Mouse (Mus musculus) forebrain, embryonic 14.5 days (tissue): ENCODE results near the gene Crmp1. TPM values are rescaled to one million over a fixed set of nuclear protein-coding genes. Genes with fewer than 3 reads are reported as not detected.

ENCODE experiments used
- ATAC-seq: fragments of 200-750 bp; cut with Nextera tagmentation; 2 replicates; pipeline ENCODE4 v1.8.0; 2017; ENCODE audit warnings: mild to moderate bottlenecking, moderate library complexity
- DNase-seq: peaks from one replicate; pipeline ENCODE4 v3.0.0-alpha.2; 2015; ENCODE audit warnings: low spot score
- H3K27ac ChIP-seq: fragments of 300-500 bp; sonication (generic); 2 replicates; pipeline ENCODE4 v1.5.1; 2014; ENCODE audit warnings: low read depth, mild to moderate bottlenecking, control low read depth, low read length, moderate library complexity
- H3K27me3 ChIP-seq: fragments of 300-500 bp; sonication (generic); replicated peaks from 2 replicates; pipeline ENCODE4 v1.6.1; 2014; ENCODE audit warnings: low read length, control low read depth, mixed read lengths; ENCODE audit not compliant: control insufficient read depth, insufficient read depth
- H3K36me3 ChIP-seq: fragments of 300-500 bp; sonication (generic); 2 replicates; pipeline ENCODE4 v1.6.1; 2014; ENCODE audit warnings: low read length, control low read depth; ENCODE audit not compliant: control insufficient read depth, insufficient read depth
- H3K4me1 ChIP-seq: fragments of 300-500 bp; sonication (generic); 2 replicates; pipeline ENCODE4 v1.6.1; 2014; ENCODE audit warnings: antibody characterized with exemption, low read length, control low read depth; ENCODE audit not compliant: control insufficient read depth, insufficient read depth
- H3K4me2 ChIP-seq: fragments of 300-500 bp; sonication (generic); 2 replicates; pipeline ENCODE4 v1.6.1; 2014; ENCODE audit warnings: mild to moderate bottlenecking, control low read depth, low read length
- H3K4me3 ChIP-seq: fragments of 300-500 bp; sonication (generic); 2 replicates; pipeline ENCODE4 v1.5.1; 2014; ENCODE audit warnings: low read depth, low read length, control low read depth
- H3K9ac ChIP-seq: fragments of 300-500 bp; sonication (generic); 2 replicates; pipeline ENCODE4 v1.6.1; 2014; ENCODE audit warnings: mild to moderate bottlenecking, low read length, control low read depth, moderate library complexity
- H3K9me3 ChIP-seq: fragments of 300-500 bp; sonication (generic); replicated peaks from 2 replicates; pipeline ENCODE4 v1.6.1; 2016; ENCODE audit warnings: low read length, control low read depth, mixed read lengths; ENCODE audit not compliant: control insufficient read depth
- WGBS: fragments of 180-500 bp; shearing (Covaris S2); extraction: QIAGEN DNeasy Blood & Tissue Kit; methylation state at CpG from one replicate; pipeline ENCODE4 v1.1.7; 2014; 5-methylcytosine and 5-hydroxymethylcytosine counted together
- polyA plus RNA-seq: library from polyadenylated mRNA; unstranded; fragments of >200 nt; fragmentation: Nextera tagmentation; extraction: Ambion mirVana; gene quantifications from 2 replicates; pipeline ENCODE4 v1.2.1, GENCODE M21; 2014

The Crmp1 gene
- 654 and 880 TPM in 2 replicates for polyA plus RNA-seq

DNA sequence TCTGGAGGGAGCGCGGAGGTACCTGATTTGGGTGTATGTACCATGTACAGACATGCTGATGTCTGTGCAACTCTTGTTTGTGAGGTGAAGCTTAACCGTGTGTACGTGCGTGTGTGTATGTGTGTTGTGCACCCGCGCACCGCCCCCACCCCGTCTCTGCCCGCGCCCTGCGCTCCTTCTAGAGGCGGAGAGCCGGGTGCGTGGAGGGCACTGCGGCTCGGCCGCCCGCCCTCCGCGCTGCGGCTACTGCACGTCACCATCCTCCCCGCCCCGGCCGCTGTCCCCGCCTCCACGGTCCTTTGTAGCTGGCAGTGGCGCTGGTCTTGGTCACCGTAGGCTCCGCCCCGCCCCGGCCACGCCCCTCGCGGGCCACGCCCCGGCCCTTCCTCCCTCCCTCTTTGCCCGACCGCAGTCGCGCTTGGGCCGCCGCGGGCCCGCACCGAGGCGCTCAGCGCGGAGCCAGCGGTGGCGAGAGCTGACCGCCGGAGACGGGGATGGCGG is at the start of gene Crmp1:
Gene Crmp1, plus strand, starts transcription at position 290 of the 501 bp plus-strand sequence.
- Histone ChIP-seq H3K36me3 (no peaks in the 10 kb centered on the region), H3K9me3 (no peaks in the 10 kb centered on the region), H3K9ac (peak within 1 kb of the TSS; percentile 93), H3K4me1 (peaks cover 23% of the 10 kb centered on the region), H3K27me3 (peaks cover 35% of the 10 kb centered on the region), H3K4me3 (peak within 1 kb of the TSS; percentile 80), H3K4me2 (peak within 1 kb of the TSS; percentile 80), H3K27ac (0 out of 2 replicates have a peak within 1 kb of the TSS, but pooled peaks have one; percentile 2)
- ATAC-seq (peak; percentile 73), DNase-seq (peak; percentile 88)
- under 1% methylated on average over 54 of the region's 56 CpGs for WGBS

GRCm38 (mm10) chr5:37196196-37196595 is 45.5 kb upstream of the Crmp1 start:
- H3K27ac ChIP-seq, result no peak overlapping the region
- H3K4me1 ChIP-seq, result peaks cover 15% of the 10 kb centered on the region
- no peak overlapping the region for H3K9ac ChIP-seq
- 76% methylated on average over 8 of the region's 8 CpGs for WGBS
- ATAC-seq (no peak), DNase-seq (no peak)
- no peaks in the 10 kb centered on the region for H3K9me3 ChIP-seq
- no peaks in the 10 kb centered on the region for H3K36me3 ChIP-seq
- no peaks in the 10 kb centered on the region for H3K27me3 ChIP-seq
- H3K4me3 ChIP-seq, result no peak overlapping the region
- no peak overlapping the region for H3K4me2 ChIP-seq

- H3K27ac ChIP-seq, result no peak overlapping the region
- ATAC-seq (no peak), DNase-seq (no peak)
- WGBS, result 79% methylated on average over 10 of the region's 10 CpGs
- no peaks in the 10 kb centered on the region for H3K27me3 ChIP-seq
- H3K4me3 ChIP-seq, result no peak overlapping the region
- H3K9ac ChIP-seq, result no peak overlapping the region
- H3K4me1 ChIP-seq, result peaks cover 15% of the 10 kb centered on the region
- H3K9me3 ChIP-seq, result no peaks in the 10 kb centered on the region
- H3K4me2 ChIP-seq, result no peak overlapping the region
- H3K36me3 ChIP-seq, result no peaks in the 10 kb centered on the region
Observed at GRCm38 (mm10) chr5:37196666-37197250, 45.0 kb upstream of the Crmp1 start.

DNA sequence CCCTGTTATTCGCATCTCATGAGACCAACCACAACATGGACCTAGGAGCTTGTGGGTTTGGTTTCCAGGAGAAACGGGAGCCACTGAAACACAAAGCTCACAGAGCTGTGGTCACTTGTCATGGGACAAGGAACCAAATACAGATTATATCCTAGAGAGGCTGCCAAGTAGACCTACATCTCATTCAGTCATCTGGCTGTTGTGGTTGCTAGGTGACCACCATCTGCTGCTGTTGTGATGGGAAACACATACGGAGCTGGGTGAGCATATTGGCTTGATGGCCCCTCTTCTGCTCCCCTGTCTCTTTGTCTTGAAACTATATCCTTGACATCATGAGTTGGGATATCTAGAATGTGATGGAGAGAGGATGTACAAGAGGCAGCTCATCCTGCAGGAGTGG is 44.3 kb upstream of the Crmp1 start:
- no peak for ATAC-seq
- no peaks in the 10 kb centered on the region for H3K27me3 ChIP-seq
- no peak overlapping the region for H3K27ac ChIP-seq
- no peak overlapping the region for H3K4me3 ChIP-seq
- peak; percentile 38 for DNase-seq
- peaks cover 15% of the 10 kb centered on the region for H3K4me1 ChIP-seq
- no peak overlapping the region for H3K9ac ChIP-seq
- WGBS, result 72% methylated on average over 3 of the region's 3 CpGs
- H3K9me3 ChIP-seq, result no peaks in the 10 kb centered on the region
- H3K4me2 ChIP-seq, result no peak overlapping the region
- no peaks in the 10 kb centered on the region for H3K36me3 ChIP-seq

GRCm38 (mm10) chr5:37198011-37198688 is 43.6 kb upstream of the Crmp1 start:
- no peak overlapping the region for H3K4me3 ChIP-seq
- no peak overlapping the region for H3K4me2 ChIP-seq
- no peaks in the 10 kb centered on the region for H3K9me3 ChIP-seq
- DNase-seq, result peak; percentile 62
- no peaks in the 10 kb centered on the region for H3K36me3 ChIP-seq
- no peaks in the 10 kb centered on the region for H3K27me3 ChIP-seq
- 32% methylated on average over 2 of the region's 2 CpGs for WGBS
- peaks cover 15% of the 10 kb centered on the region for H3K4me1 ChIP-seq
- H3K9ac ChIP-seq, result no peak overlapping the region
- no peak overlapping the region; the same call in 1 of the 2 replicates for H3K27ac ChIP-seq
- ATAC-seq, result peak; percentile 62

- no peaks in the 10 kb centered on the region for H3K36me3 ChIP-seq
- H3K9me3 ChIP-seq, result no peaks in the 10 kb centered on the region
- DNase-seq (no peak), ATAC-seq (no peak)
- WGBS, result 33% methylated on average over 1 of the region's 1 CpGs
- no peak overlapping the region for H3K9ac ChIP-seq
- no peak overlapping the region for H3K4me2 ChIP-seq
- H3K4me1 ChIP-seq, result peaks cover 12% of the 10 kb centered on the region
- H3K4me3 ChIP-seq, result no peak overlapping the region
- H3K27me3 ChIP-seq, result no peaks in the 10 kb centered on the region
- no peak overlapping the region for H3K27ac ChIP-seq
Observed at GRCm38 (mm10) chr5:37202285-37202684, 39.5 kb upstream of the Crmp1 start.

- no peak overlapping the region for H3K4me3 ChIP-seq
- no peaks in the 10 kb centered on the region for H3K36me3 ChIP-seq
- WGBS, result 81% methylated on average over 7 of the region's 7 CpGs
- H3K9ac ChIP-seq, result no peak overlapping the region
- no peak for DNase-seq
- H3K27ac ChIP-seq, result no peak overlapping the region
- H3K4me1 ChIP-seq, result no peaks in the 10 kb centered on the region
- H3K4me2 ChIP-seq, result no peak overlapping the region
- ATAC-seq, result no peak
- no peaks in the 10 kb centered on the region for H3K9me3 ChIP-seq
- H3K27me3 ChIP-seq, result no peaks in the 10 kb centered on the region
Observed at GRCm38 (mm10) chr5:37204886-37205285, 36.9 kb upstream of the Crmp1 start.

DNA sequence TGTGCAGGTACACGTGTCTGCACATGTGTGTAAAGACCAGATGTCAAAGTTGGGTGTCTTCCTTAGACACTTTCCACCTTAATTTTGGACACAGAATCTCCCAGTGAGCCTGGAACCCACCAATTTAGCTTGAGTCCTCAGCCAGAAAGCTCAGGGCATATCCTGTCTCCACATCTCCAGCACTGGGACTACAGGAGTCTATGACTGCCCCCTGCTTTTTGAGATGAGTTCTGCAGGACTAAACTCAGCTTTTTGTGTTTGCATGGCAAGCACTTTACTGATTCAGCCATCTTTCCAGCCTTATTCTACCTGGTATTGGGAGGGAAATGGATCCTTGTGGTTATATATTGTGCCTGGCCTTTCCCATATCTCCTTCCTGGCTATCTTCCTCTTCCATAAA is 36.3 kb upstream of the Crmp1 start:
- DNase-seq, result no peak
- Histone ChIP-seq H3K36me3 (no peaks in the 10 kb centered on the region), H3K9ac (no peak overlapping the region), H3K27ac (no peak overlapping the region), H3K9me3 (no peaks in the 10 kb centered on the region), H3K4me1 (no peaks in the 10 kb centered on the region), H3K4me3 (no peak overlapping the region), H3K27me3 (no peaks in the 10 kb centered on the region), H3K4me2 (no peak overlapping the region)
- ATAC-seq, result no peak
- 82% methylated on average over 1 of the region's 1 CpGs for WGBS

- Histone ChIP-seq H3K27ac (no peak overlapping the region), H3K9ac (no peak overlapping the region), H3K4me3 (no peak overlapping the region), H3K4me2 (no peak overlapping the region), H3K9me3 (no peaks in the 10 kb centered on the region), H3K36me3 (no peaks in the 10 kb centered on the region), H3K4me1 (no peaks in the 10 kb centered on the region), H3K27me3 (no peaks in the 10 kb centered on the region)
- no peak for ATAC-seq
- no peak for DNase-seq
- WGBS, result 62% methylated on average over 2 of the region's 2 CpGs
Observed at GRCm38 (mm10) chr5:37206364-37206763, 35.4 kb upstream of the Crmp1 start.
